Mouse (Mus musculus): Measurements from ENCODE around the gene Mdm2.

GRCm38 (mm10) chr10:117675096-117676035, 35.2 kb downstream of the Mdm2 start:
- no peak for TF ChIP-seq POLR2A (IDR thresholded peaks at IDR 0.05; ENCODE audit: low read depth, low read length)
- TF ChIP-seq CTCF (conservative IDR thresholded peaks at IDR 0.05; ENCODE audit: insufficient read depth, insufficient read length, low read depth, low read length) = no peak
